Mouse (Mus musculus) hematopoietic stem cell, adult 5-6 weeks (primary cell): Measurements from ENCODE around the gene 2810004N23Rik. TPM values are rescaled to one million over a fixed set of nuclear protein-coding genes. Genes with fewer than 3 reads are reported as not detected.

Experiments used
- ATAC-seq, 2 experiments: fragments of 125-278 bp in 1 of 2; replicated peaks in 1 of 2; 2 replicates each; pipeline ENCODE4 v1.8.0; 2016 to 2017; ENCODE audit warnings: inconsistent platforms in 2 of 2, mild to moderate bottlenecking in 2 of 2, moderate number of reproducible peaks in 2 of 2, low read depth in 1 of 2, moderate TSS enrichment in 1 of 2; ENCODE audit not compliant: low FRiP score in 2 of 2, poor library complexity in 2 of 2, severe bottlenecking in 2 of 2, insufficient read depth in 1 of 2, low TSS enrichment in 1 of 2
- total RNA-seq: library from RNA; stranded (forward); fragments of 172-1452, 232-1000 nt; gene quantifications from 2 replicates; pipeline ENCODE4 v1.2.3, GENCODE M21; 2017

Gene 2810004N23Rik
- total RNA-seq, 1 experiment from 2014 or later = 60.8 TPM

GRCm38 (mm10) chr8:124833430-124834205 is 29.3 kb downstream of the 2810004N23Rik start:
- ATAC-seq = no peak

DNA sequence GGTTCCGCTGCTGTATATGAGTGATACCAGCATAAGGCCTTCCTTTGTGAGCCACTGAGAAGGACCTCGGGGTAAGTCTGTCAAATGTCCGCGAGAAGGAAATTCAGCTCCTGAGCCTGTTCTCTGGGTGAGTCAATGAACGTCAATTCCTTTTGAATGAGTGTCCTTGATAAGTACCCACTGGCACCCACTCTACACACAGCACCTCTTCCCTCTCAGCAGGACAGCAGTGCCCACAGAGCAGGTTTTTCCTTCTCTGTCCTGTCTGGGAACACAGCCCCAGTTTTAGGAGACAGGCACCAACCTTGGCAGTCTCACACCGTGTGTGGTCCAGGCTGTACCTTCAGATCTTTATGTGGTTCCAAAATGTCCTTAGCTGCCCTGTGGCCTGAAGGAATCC is 31.0 kb downstream of the 2810004N23Rik start:
- ATAC-seq = no peak

DNA sequence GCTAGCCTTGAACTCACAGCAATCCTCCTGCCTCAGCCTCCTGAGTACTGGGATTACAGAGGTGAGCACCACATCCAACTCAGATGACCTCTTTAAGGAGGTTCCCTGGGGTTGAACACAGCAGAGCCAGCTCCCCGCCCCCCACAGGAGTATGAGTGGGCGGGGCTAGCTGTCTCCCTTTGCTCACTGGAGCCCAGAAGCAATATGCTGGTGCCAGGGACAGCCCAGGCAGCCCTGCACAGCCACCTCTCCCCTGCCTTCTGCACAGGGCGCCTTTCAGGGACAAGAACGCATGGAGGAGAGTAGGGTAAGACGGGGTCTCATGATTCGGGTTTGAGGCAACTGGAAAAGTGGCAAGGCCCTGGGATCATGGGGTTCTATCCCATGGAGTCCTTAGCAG is 31.4 kb downstream of the 2810004N23Rik start:
- no peak for ATAC-seq

GRCm38 (mm10) chr8:124830050-124830449 is 32.9 kb downstream of the 2810004N23Rik start:
- ATAC-seq = peak in 1 of 2 experiments; percentile 52; a peak in 2 of 4 replicates

- ATAC-seq = no peak
These were observed 34.2 kb downstream of the 2810004N23Rik start for GRCm38 (mm10) chr8:124828561-124829240.

GRCm38 (mm10) chr8:124827387-124827786 is 35.5 kb downstream of the 2810004N23Rik start:
- peak; percentile 54 to 56; a peak in 2 of 4 replicates for ATAC-seq

- no peak; a peak in 1 of 4 replicates for ATAC-seq
These were observed 36.3 kb downstream of the 2810004N23Rik start for GRCm38 (mm10) chr8:124826658-124827057.

DNA sequence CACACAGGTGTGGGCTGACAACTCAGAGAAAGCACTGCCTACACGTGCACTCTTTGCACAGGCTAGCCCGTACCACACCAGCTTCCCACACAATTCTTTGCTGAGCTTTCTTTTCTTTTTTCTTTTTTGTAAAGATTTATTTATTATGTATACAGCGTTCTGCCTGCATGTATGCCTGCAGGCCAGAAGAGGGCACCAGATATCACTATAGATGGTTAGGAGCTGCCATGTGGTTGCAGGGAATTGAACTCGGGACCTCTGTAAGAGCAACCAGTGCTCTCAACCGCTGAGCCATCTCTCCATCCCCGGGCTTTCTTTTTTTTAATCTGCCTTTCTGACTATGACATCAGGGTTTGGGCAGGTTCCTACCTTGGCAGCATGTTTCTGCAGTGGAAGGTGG is 39.4 kb downstream of the 2810004N23Rik start:
- no peak for ATAC-seq

- no peak for ATAC-seq
These were observed 42.8 kb downstream of the 2810004N23Rik start for GRCm38 (mm10) chr8:124820125-124820524.

DNA sequence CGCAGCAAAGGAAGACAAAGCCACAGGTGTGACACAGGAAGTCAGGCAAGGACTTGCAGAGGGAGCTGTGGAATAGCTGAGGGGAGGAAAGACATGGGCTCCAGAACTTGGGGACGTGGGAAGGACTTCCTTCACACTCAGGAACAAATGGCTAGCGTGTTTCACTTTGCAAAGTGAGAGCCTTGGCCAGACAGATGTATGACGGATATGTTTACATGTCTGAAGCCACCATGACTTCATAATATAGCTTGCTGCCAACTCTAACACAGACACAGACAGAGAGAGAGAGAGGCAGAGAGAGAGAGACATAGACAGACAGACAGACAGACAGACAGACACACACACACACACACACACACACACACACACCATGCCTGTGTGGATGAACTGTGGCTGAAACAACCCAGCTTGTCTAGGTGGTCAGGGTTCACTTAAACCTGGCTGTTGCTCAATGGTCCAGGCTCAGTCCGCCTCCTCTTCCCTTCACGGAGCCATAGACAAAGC is 43.3 kb downstream of the 2810004N23Rik start:
- ATAC-seq = no peak

DNA sequence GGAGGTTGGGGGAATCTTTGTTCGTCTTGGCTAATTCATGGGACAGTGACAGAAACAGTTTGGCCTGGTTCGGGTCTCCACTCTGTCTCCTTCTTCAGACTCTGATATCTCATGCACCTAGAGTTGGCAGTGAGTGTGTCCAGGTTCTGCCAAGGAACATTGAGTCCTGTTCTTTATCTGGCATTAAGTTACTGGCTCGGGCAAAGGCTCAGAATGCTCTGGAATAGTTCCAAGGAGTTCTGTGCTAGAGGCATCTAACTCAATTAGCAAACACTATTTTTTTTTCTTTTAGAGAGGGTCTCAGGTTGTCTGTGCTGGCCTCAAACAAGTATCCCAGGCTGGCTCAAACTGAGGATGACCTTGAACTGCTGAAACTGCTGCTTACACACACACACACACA is 45.6 kb downstream of the 2810004N23Rik start:
- no peak for ATAC-seq

DNA sequence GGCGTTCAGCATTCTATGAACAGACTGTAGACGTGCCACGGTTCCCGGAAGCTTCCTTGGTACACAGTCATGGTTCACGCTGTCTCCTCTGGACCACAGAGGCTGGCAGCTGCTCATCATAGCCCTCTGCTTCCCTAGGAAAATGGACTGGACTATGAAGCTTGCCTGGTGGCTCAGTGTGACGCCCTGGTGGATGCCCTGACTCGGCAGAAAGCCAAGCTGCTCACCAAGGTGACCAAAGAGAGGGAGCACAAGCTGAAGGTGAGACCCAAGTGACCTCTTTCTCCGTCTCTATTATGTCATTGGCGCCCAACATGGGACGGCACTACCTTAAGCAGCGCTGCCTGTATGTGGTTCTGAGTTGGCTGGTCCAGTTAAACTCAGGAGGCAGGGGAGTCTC is 46.1 kb downstream of the 2810004N23Rik start:
- no peak for ATAC-seq

DNA sequence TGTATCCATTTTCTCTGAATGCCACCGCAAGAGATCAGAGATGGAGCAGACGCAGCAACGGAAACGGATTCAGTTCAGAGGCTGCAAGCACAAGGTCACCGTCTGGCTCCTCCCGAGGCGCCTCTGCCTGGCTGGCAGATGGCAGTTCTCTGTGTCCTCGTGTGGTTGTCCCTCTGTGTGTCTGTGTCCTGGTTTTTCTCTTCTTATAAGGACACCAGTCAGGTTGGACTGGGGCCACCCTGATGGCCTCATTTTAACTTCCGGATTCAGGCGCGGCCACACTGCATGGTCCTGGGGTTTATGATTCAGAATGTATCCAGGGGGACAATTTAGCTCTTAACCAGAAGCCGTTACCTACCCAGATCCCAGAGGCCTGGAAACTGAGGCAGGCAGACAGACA is 47.0 kb downstream of the 2810004N23Rik start:
- ATAC-seq = no peak

DNA sequence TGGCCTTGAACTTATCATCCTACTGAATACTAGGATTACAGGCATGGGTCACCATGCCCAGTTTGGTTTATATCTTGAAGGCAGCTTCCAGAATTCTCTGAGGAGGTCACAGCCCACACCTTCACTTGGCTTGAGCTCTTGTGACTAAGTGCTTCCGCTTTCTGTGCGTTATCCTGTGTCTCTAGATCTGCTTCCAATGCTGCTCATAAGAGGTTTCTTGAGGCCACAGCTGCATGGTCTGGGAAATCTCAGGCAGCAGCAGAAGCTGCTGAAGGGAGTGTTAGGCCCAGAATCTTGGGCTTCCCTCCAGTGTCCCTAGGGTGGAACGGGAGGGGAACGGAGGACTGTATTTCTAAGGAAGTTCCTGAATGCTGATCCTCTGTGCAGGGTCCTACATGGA is 49.6 kb downstream of the 2810004N23Rik start:
- no peak for ATAC-seq

- ATAC-seq = no peak
These were observed 52.1 kb downstream of the 2810004N23Rik start for GRCm38 (mm10) chr8:124810689-124811394.

GRCm38 (mm10) chr8:124810056-124810610 is 52.8 kb downstream of the 2810004N23Rik start:
- peak in 1 of 2 experiments; percentile 39; a peak in 1 of 4 replicates for ATAC-seq

- ATAC-seq = no peak
These were observed 53.5 kb downstream of the 2810004N23Rik start for GRCm38 (mm10) chr8:124809419-124809818.

- ATAC-seq = no peak
These were observed 56.9 kb downstream of the 2810004N23Rik start for GRCm38 (mm10) chr8:124805990-124806389.
